Mouse (Mus musculus) forebrain, embryonic 14.5 days (tissue): ENCODE data around the gene BC028528. TPM values are rescaled to one million over a fixed set of nuclear protein-coding genes. Genes with fewer than 3 reads are reported as not detected.

Source experiments
- polyA plus RNA-seq: library from polyadenylated mRNA; unstranded; fragments of >200 nt; fragmentation: Nextera tagmentation; extraction: Ambion mirVana; gene quantifications from 2 replicates; pipeline ENCODE4 v1.2.1, GENCODE M21; 2014

BC028528 gene
- polyA plus RNA-seq, 1 experiment from 2014 or later = 15.4 TPM

Other genes starting within 250 kb of the BC028528 start
- gene Mcl1, start 233.2 kb downstream of the BC028528 start, polyA plus RNA-seq = 50.3 and 50.8 TPM in 2 replicates
- 0.13 and 0.72 TPM in 2 replicates for gene Adamtsl4, start 204.1 kb downstream of the BC028528 start, polyA plus RNA-seq
- gene Ecm1, start 152.4 kb downstream of the BC028528 start, polyA plus RNA-seq = 6.6 and 9.0 TPM in 2 replicates
- 46.6 and 50.7 TPM in 2 replicates for gene Tars2, start 131.8 kb downstream of the BC028528 start, polyA plus RNA-seq
- 14.3 and 18.4 TPM in 2 replicates for gene Rprd2, start 73.1 kb downstream of the BC028528 start, polyA plus RNA-seq
- gene Prpf3, start 36.1 kb downstream of the BC028528 start, polyA plus RNA-seq = 40.7 and 47.4 TPM in 2 replicates
- 280 and 333 TPM in 2 replicates for gene Mrps21, start 20.5 kb downstream of the BC028528 start, polyA plus RNA-seq
- 2.7 and 2.8 TPM in 2 replicates for gene Ciart, start 9.8 kb downstream of the BC028528 start, polyA plus RNA-seq
- 48.8 and 51.7 TPM in 2 replicates for gene Aph1a, start 2.0 kb upstream of the BC028528 start, polyA plus RNA-seq
- 15.5 and 19.9 TPM in 2 replicates for gene Car14, start 12.7 kb upstream of the BC028528 start, polyA plus RNA-seq
- 49.1 and 50.0 TPM in 2 replicates for gene Anp32e, start 37.2 kb upstream of the BC028528 start, polyA plus RNA-seq
- 67.4 and 75.6 TPM in 2 replicates for gene Plekho1, start 104.0 kb upstream of the BC028528 start, polyA plus RNA-seq
- gene Vps45, start 166.5 kb upstream of the BC028528 start, polyA plus RNA-seq = 48.3 and 54.8 TPM in 2 replicates
- gene Otud7b, start 212.5 kb upstream of the BC028528 start, polyA plus RNA-seq = 4.0 and 4.4 TPM in 2 replicates